Mouse (Mus musculus) layer of hippocampus, postnatal 25 days (tissue): ENCODE measurements around the gene Hist1h2br. TPM values are rescaled to one million over a fixed set of nuclear protein-coding genes. Genes with fewer than 3 reads are reported as not detected.
"Not testable (repeated sequence)": the region's sequence is repeated elsewhere in the genome, so short reads cannot be mapped to it uniquely, and the experiment has no call there.

Experiments used
- DNase-seq, 2 experiments: peaks; one replicate each; pipeline ENCODE4 v3.0.0; 2022; ENCODE audit warnings: mixed read lengths in 2 of 2, low spot score in 1 of 2; ENCODE audit errors: extremely low spot score in 1 of 2
- total RNA-seq, 2 experiments: library from RNA; stranded (reverse); gene quantifications; 2 replicates each; pipeline ENCODE4 v1.2.3; 2021

Hist1h2br gene
- total RNA-seq, result 10 to 100 TPM; 42.1 to 57.8 TPM

DNA sequence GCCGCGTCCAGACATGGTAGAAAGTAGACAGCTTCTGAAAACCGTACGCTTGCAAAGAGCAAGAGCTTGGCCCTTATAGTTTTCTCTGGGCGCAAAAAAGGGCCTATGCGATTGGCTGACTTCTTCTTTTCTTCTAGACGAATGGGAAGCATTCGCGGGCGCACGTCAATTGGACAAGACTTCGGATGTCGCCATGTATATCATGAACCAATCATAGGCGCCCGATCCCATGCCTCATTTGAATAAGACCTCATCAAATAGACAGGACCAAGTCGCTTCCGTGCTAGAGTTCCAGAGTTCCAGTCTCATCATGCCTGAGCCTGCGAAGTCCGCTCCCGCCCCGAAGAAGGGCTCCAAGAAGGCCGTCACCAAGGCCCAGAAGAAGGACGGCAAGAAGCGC lies at the start of gene Hist1h2br, which contains the start of gene Hist1h2ap:
Gene Hist1h2br, plus strand, starts transcription at position 283 of the 400 bp plus-strand sequence.
Gene Hist1h2ap, minus strand, starts transcription at position 47 of the 400 bp plus-strand sequence.
- DNase-seq, result not testable (repeated sequence)

DNA sequence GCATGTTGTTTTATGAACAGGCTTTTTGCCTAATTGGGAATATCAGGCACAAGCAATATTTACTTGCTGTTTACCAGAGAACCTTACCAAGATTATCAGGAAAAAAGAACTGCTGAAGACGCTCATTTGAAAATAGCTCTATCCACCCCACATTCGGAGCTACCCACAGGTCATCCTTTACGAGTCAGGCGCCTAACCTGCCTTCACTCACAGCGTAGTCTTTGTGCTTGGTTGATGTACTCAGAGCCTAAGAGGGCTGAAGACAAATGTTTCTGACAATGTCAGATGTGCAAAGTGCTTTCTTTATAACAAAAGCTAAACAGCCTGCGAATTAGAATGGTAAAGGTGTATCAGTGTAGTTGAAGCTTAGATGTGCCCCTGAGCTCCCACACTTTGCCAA lies 49.2 kb upstream of the Hist1h2br start:
- no peak for DNase-seq

- no peak for DNase-seq
These were observed 47.2 kb upstream of the Hist1h2br start for GRCm38 (mm10) chr13:21786189-21786898.

DNA sequence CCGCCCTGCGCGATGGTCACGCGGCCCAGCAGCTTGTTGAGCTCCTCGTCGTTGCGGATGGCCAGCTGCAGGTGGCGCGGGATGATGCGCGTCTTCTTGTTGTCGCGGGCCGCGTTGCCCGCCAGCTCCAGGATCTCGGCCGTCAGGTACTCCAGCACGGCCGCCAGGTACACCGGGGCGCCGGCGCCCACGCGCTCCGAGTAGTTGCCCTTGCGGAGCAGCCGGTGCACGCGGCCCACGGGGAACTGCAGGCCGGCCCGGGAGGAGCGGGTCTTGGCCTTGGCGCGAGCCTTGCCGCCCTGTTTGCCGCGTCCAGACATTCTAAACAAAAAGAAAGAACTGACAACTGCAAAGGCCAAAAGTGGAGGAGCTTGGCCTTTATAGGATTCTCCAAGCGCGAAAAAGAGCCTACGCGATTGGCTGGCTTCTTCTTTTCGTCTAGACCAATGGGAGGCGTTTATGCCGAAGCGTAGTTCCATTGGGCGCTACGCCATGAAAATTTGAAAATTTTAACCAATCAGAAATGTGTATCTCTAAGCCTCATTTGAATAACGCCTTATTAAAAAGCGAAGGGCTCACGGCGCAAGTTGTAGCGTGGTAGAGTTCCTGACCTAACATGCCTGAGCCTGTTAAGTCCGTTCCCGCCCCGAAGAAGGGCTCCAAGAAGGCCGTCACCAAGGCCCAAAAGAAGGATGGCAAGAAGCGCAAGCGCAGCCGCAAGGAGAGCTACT lies 46.5 kb upstream of the Hist1h2br start, which contains the start of the genes Hist1h2an and Hist1h2bp:
Gene Hist1h2an, minus strand, starts transcription at position 320 of the 731 bp plus-strand sequence.
Gene Hist1h2bp, plus strand, starts transcription at position 563 of the 731 bp plus-strand sequence.
- DNase-seq, result peak; percentile 61 to 62

DNA sequence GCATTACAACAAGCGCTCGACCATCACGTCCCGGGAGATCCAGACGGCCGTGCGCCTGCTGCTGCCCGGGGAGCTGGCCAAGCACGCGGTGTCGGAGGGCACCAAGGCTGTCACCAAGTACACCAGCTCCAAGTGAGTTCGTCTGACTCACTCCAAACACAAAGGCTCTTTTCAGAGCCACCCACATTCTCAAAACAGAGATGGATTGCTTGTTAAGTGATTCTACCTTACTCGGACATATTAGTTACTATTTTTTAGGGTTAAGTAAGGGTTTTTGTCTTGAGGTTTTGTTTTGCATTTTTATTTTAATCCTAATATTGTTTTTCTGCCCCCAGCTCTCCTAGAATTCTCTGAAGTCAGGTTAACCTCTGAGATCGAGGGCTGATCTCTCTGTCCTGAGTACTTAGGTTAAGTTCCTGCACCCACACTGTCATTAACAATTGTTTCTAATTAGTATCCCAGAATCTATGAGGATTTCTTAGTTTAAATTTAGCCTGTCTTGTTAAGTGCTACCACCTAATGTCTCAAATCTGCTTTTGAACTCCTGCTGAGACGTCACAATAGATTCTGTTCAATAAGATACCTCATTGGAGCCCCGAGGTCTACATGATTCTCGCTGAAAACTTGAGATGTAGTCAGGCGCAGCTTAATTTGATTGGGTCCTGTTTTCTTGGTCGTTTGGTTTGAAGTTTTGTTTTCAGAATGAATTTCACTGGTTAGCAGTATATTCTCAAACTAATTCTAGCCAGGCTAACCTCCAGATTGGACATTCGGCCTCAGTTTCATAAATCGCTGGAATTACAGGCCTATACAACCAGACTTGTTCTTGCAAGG lies 45.6 kb upstream of the Hist1h2br start:
- DNase-seq, result no peak

- DNase-seq, result no peak
These were observed 43.6 kb upstream of the Hist1h2br start for GRCm38 (mm10) chr13:21789925-21790324.

DNA sequence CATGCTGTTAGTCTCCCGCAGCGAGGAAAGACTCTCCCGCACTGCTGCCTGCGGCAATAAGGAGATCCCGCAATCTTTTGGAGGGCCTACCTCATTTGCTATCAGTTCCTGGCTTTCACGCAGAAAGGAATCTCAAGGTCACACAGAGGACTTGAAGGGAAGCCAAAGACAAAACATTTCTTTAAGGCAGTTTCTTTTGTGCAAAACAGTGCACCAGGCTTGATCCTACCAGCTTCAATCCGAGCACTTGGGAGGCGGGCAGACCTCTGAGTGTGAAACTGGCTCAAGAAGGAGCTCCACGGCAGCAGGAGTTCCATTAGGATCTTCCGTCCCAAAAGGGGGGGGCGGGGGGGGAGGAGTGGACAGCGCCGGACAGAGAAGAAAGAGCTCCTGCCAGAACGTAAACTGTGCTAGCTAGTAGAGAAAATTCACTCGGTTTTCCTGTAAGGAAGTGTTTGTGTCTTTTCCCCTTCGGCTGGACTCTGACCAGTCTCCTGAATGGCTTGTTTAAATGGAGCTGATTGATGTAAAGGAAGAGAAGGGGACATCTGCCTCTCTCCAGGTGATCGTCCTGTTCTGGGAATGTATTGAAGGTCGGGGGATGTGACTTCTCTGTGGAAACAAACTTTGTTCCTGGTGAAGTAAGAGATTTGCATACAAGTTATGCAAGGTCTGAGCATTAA lies 42.8 kb upstream of the Hist1h2br start:
- DNase-seq, result no peak

DNA sequence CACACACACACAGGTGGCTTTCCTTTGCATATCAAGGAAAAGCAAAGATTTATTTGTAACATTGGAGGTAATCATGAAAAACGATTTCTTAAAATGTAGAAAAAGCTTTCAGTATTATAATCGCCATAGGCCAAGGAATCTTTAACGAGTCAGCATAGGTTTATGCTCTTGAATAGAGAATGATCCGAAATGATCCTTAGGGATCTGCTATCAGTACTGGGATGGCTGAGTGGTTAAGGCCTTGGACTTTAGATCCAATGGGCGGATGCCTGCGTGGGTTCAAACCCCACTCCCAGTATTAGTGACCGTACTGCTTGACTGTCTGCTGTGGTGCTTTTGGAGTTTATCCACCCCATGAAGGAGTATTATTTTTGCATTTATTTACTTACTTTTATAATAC lies 38.0 kb upstream of the Hist1h2br start:
- DNase-seq, result no peak

GRCm38 (mm10) chr13:21797163-21797562 lies 36.4 kb upstream of the Hist1h2br start:
- not testable (repeated sequence) for DNase-seq

DNA sequence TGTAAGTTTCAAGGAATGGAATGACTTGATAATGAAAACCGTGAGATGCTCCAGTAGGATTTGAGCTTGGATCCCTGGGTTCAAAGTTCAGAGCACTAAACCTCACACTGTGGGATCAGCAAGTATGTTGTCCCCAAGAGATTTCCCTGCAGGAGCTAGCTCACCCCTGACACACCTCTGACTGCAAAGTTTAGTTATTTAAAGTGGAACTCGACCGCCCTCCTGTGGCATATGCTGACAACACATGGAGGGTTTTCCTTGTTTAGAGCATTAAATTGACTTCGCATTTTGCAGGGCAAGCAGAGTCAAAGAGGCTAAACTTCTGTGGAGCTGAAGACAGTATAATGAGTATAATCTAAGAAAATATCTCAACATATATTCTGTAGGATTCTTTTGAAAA lies 30.5 kb upstream of the Hist1h2br start:
- DNase-seq, result not testable (repeated sequence)

DNA sequence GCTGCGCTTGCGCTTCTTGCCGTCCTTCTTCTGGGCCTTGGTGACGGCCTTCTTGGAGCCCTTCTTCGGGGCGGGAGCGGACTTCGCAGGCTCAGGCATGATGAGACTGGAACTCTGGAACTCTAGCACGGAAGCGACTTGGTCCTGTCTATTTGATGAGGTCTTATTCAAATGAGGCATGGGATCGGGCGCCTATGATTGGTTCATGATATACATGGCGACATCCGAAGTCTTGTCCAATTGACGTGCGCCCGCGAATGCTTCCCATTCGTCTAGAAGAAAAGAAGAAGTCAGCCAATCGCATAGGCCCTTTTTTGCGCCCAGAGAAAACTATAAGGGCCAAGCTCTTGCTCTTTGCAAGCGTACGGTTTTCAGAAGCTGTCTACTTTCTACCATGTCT lies 23.5 kb upstream of the Hist1h2br start, which contains the start of the genes Hist1h2bq and Hist1h2ao:
Gene Hist1h2bq, minus strand, starts transcription at position 125 of the 400 bp plus-strand sequence.
Gene Hist1h2ao, plus strand, starts transcription at position 393 of the 400 bp plus-strand sequence.
- not testable (repeated sequence) for DNase-seq

GRCm38 (mm10) chr13:21811074-21811473 lies 22.5 kb upstream of the Hist1h2br start:
- not testable (repeated sequence) for DNase-seq

DNA sequence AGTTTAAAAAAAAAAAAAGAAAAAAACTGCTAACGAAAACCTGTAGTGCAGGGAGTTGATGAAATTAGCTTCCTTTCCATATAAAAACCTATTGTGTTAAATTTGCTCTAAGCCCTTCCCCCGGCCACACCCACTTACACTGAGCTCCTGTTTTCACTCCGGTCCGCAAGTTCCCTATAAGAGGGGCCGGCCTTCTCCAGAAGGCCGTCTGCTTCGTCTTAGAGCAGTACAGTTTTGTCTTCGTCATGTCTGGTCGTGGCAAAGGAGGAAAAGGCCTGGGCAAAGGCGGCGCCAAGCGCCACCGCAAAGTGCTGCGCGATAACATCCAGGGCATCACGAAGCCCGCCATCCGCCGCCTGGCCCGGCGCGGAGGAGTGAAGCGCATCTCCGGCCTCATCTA lies 22.0 kb upstream of the Hist1h2br start, which contains the start of gene Hist1h4m:
Gene Hist1h4m, plus strand, starts transcription at position 208 of the 400 bp plus-strand sequence.
- peak; percentile 25 to 29 for DNase-seq

GRCm38 (mm10) chr13:21812092-21812491 lies 21.5 kb upstream of the Hist1h2br start:
- DNase-seq, result not testable (repeated sequence)

DNA sequence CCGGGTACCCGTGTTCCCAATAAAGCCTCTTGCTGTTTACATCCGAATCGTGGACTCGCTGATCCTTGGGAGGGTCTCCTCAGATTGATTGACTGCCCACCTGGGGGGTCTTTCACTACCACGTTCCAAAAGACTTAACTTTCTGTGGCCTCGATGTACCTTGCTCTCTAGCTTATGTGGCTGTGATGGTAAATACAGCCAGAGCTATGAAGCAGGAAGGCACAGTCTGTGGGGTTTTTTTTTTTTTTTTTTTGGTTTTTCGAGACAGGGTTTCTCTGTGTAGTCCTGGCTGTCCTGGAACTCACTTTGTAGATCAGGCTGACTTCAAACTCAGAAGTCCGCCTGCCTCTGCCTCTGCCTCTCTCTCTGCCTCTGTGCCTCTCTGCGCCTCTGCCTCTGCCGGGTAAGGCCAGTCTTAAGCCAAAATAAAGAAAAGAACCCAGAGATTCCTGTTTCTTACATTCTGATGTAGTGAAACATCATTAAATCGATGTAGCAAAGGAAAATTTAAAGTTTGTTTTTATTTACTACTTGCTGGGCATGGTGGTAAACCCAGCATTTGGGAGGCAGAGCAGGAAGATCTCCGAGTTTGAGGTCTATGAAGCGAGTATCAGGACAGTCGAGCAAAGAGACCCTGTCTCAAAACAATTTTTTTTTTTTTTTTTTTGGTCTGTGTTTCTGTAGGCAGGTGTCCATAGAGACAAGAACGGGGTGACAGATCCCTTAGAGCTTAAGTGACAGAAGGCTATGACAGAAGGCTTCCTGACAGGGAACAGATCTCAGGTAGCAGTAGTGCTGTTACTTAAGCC lies 13.3 kb upstream of the Hist1h2br start:
- not testable (repeated sequence) for DNase-seq

GRCm38 (mm10) chr13:21828511-21828910 lies 5.0 kb upstream of the Hist1h2br start:
- DNase-seq, result no peak

DNA sequence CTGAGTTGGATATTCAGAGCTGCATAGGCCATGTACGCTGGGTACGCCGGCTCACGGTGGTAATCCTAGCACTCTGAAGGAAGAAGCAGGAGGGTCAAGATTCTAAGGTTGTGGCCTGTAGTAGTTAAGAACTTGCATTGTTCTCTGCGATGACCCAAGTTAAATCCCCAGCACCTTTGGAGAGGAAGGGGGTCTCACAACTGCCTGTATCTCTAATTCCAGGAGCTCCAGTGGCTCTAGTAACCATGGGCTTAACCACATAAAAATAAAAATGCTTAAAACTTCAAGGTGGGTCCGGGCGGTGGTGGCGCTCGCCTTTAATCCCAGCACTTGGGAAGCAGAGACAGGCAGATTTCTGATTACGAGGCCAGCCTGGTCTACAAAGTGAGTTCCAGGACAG lies 3.2 kb upstream of the Hist1h2br start:
- no peak for DNase-seq

- not testable (repeated sequence) for DNase-seq
These were observed 1.8 kb upstream of the Hist1h2br start, which contains the start of gene Hist1h4n for GRCm38 (mm10) chr13:21831418-21832394. TSS of gene Hist1h4n (minus strand) at chr13:21832196.
